Mouse (Mus musculus) ES-CJ7 (cell line): ENCODE measurements around the gene Zbed5.

Source experiments
- DNase-seq: peaks from one replicate; pipeline ENCODE4 v3.0.0; 2011; ENCODE audit warnings: low read depth, low spot score

Gene Zbed5

GRCm38 (mm10) chr5:129952143-129952542, 56.6 kb downstream of the Zbed5 start:
- DNase-seq = no peak
